Mouse (Mus musculus) induced T-regulatory cell, adult 2 months (primary cell): ENCODE measurements around the gene Crygs.
A peak's percentile ranks its signal among the peaks of the same experiment; 100 is the strongest.
"Not testable (repeated sequence)": the region's sequence is repeated elsewhere in the genome, so short reads cannot be mapped to it uniquely, and the experiment has no call there.

Experiments
- DNase-seq: peaks from one replicate; pipeline ENCODE4 v3.0.0-alpha.2; 2012; ENCODE audit warnings: low read depth

Gene Crygs

GRCm38 (mm10) chr16:22789908-22790367, 21.4 kb downstream of the Crygs start:
- peak; percentile 6 for DNase-seq

- DNase-seq = no peak
These were observed 28.7 kb downstream of the Crygs start for GRCm38 (mm10) chr16:22782686-22783085.

GRCm38 (mm10) chr16:22779228-22779835, 32.0 kb downstream of the Crygs start:
- no peak for DNase-seq

GRCm38 (mm10) chr16:22778296-22778695, 33.1 kb downstream of the Crygs start:
- DNase-seq = not testable (repeated sequence)

GRCm38 (mm10) chr16:22775471-22775985, 35.8 kb downstream of the Crygs start:
- DNase-seq = no peak

- DNase-seq = no peak
These were observed 42.7 kb downstream of the Crygs start for GRCm38 (mm10) chr16:22768661-22769060.

- DNase-seq = peak; percentile 3
These were observed 44.0 kb downstream of the Crygs start for GRCm38 (mm10) chr16:22767405-22767804.

- DNase-seq = no peak
These were observed 44.6 kb downstream of the Crygs start for GRCm38 (mm10) chr16:22766738-22767211.

- DNase-seq = no peak
These were observed 45.8 kb downstream of the Crygs start for GRCm38 (mm10) chr16:22765531-22765930.
